Mouse (Mus musculus) testis, adult 2 months (tissue): ENCODE measurements around the gene Fam13a.

Source experiments
- CTCF ChIP-seq: fragments of 200-500 bp; IDR thresholded peaks from 2 replicates; pipeline ENCODE4 v1.5.1; 2012; ENCODE audit warnings: low read depth, mild to moderate bottlenecking, inconsistent platforms, low read length, moderate library complexity; ENCODE audit not compliant: control insufficient read depth, insufficient read depth, insufficient replicate concordance
- POLR2A ChIP-seq: fragments of 200-500 bp; IDR thresholded peaks from 2 replicates; pipeline ENCODE4 v1.6.1; 2012; ENCODE audit warnings: low read depth, mild to moderate bottlenecking, inconsistent platforms, low read length, moderate library complexity; ENCODE audit not compliant: control insufficient read depth

- TF ChIP-seq POLR2A = no peak
- TF ChIP-seq CTCF = no peak
These were observed 56.1 kb downstream of the Fam13a start for GRCm38 (mm10) chr6:58968272-58968671.
